Mouse (Mus musculus) olfactory bulb, adult 2 months (tissue): ENCODE data around the gene Med23.

Experiments
- CTCF ChIP-seq: fragments of 200-500 bp; IDR thresholded peaks from 2 replicates; pipeline ENCODE4 v1.5.1; 2012; ENCODE audit warnings: low read depth, mild to moderate bottlenecking, low read length, moderate library complexity; ENCODE audit not compliant: insufficient read depth
- POLR2A ChIP-seq: fragments of 200-500 bp; IDR thresholded peaks from 2 replicates; pipeline ENCODE4 v1.6.1; 2012; ENCODE audit warnings: mild to moderate bottlenecking, low read depth, low read length, moderate library complexity; ENCODE audit not compliant: insufficient read depth

DNA sequence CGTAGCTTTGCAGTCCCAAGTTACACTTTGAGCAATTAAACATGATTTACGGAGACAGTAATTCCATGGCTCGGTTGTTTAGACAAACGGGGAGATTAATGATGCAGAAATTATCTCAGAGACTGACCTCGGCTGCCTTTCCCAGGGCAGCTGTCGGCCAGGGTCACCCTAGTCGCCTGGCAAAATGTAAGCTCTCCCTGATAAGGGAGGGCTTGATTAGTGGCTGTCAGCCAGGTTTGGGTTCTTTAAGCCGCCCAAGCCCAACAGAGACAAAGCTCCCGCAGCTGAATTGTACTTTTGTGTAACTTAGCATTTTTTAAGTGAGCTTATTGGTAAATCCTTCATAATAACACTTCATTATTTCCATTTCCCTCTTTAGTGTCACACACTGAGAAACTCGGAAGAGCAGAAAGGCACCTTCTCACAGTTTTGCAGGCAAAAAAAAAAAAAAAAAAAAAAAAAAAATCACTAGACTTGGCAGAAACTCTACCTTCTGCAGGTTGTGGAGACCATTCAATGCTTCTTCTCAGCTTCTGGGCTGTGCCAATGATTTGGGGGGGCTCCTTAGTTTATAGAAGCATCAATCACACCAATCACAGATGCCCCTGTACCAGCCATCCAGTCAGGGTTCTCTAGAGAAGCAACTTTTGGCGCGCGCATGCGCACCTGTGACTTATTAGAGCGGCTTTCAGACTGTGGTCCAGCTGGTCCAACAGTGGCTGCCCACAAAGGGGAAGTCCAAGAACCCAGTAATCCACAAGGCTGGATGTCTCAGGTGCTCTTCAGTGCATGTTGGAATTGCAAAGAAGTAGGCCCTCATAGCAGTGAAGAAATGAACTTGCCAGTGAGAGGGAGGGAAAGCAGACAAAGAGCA lies 89.5 kb downstream of the Med23 start:
- no peak for TF ChIP-seq CTCF
- no peak for TF ChIP-seq POLR2A
